Mouse (Mus musculus) erythroblast, embryonic 14.5 days (primary cell): ENCODE measurements around the gene Iqschfp.

Experiments
- GATA1 ChIP-seq: IDR thresholded peaks from 2 replicates; pipeline ENCODE4 v1.6.1; 2012; ENCODE audit warnings: low read length, inconsistent platforms, mixed read lengths
- TAL1 ChIP-seq: IDR thresholded peaks from 3 replicates; pipeline ENCODE4 v1.6.1; 2012; ENCODE audit warnings: low read length, inconsistent platforms, mixed read lengths

DNA sequence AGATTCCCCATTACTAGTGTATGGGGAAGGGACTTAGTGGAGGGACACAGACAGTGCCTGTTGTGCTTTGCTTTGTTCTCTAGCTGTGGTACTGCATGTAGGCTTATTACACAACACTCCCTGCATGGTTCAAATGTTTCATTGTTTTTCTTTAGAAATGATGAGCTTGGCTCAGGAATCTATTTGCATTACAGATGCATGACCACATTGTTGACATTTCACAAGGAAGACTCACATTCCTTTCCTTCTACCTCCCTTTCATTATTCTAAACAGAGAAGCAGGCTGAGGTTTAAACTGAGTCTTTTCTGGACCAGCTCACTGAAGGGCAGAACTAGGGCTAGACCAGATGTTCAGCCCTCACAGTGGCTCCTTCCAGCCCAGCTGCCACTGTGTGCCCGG lies 360.3 kb downstream of the Iqschfp start:
- TF ChIP-seq TAL1 (no peak), GATA1 (no peak)
